Mouse (Mus musculus) embryonic facial prominence, embryonic 15.5 days (tissue): Measurements from ENCODE around the gene Dtd1. TPM values are rescaled to one million over a fixed set of nuclear protein-coding genes. Genes with fewer than 3 reads are reported as not detected.

Source experiments
- ATAC-seq: fragments of 200-750 bp; cut with Nextera tagmentation; 2 replicates; pipeline ENCODE4 v1.8.0; 2017; ENCODE audit warnings: low read depth, moderate TSS enrichment; ENCODE audit not compliant: insufficient number of reproducible peaks, low FRiP score, low TSS enrichment
- H3K27ac ChIP-seq: fragments of 300-500 bp; sonication (generic); replicated peaks from 2 replicates; pipeline ENCODE4 v1.5.1; 2015; ENCODE audit warnings: mild to moderate bottlenecking, inconsistent platforms
- H3K27me3 ChIP-seq: fragments of 300-500 bp; sonication (generic); 2 replicates; pipeline ENCODE4 v1.6.1; 2015; ENCODE audit warnings: inconsistent platforms
- H3K36me3 ChIP-seq: fragments of 300-500 bp; sonication (generic); 2 replicates; pipeline ENCODE4 v1.6.1; 2015; ENCODE audit warnings: mild to moderate bottlenecking, inconsistent platforms
- H3K4me1 ChIP-seq: fragments of 300-500 bp; sonication (generic); 2 replicates; pipeline ENCODE4 v1.6.1; 2015; ENCODE audit warnings: inconsistent platforms
- H3K4me2 ChIP-seq: fragments of 300-500 bp; sonication (generic); replicated peaks from 2 replicates; pipeline ENCODE4 v1.6.1; 2015; ENCODE audit warnings: mild to moderate bottlenecking, inconsistent platforms
- H3K4me3 ChIP-seq: fragments of 300-500 bp; sonication (generic); replicated peaks from 2 replicates; pipeline ENCODE4 v1.5.1; 2015; ENCODE audit warnings: mild to moderate bottlenecking, inconsistent platforms
- H3K9ac ChIP-seq: fragments of 300-500 bp; sonication (generic); 2 replicates; pipeline ENCODE4 v1.6.1; 2015; ENCODE audit warnings: inconsistent platforms
- H3K9me3 ChIP-seq: fragments of 300-500 bp; sonication (generic); replicated peaks from 2 replicates; pipeline ENCODE4 v1.6.1; 2016; ENCODE audit warnings: inconsistent platforms
- WGBS: fragments of 180-500 bp; shearing (Covaris S2); methylation state at CpG from one replicate; pipeline ENCODE4 v1.1.7; 2015; 5-methylcytosine and 5-hydroxymethylcytosine counted together
- polyA plus RNA-seq: library from polyadenylated mRNA; unstranded; fragments of >200 nt; fragmentation: Nextera tagmentation; extraction: Ambion mirVana; gene quantifications from 2 replicates; pipeline ENCODE4 v1.2.1, GENCODE M21; 2015

The Dtd1 gene
- polyA plus RNA-seq, 1 experiment from 2014 or later: 36.9 TPM

DNA sequence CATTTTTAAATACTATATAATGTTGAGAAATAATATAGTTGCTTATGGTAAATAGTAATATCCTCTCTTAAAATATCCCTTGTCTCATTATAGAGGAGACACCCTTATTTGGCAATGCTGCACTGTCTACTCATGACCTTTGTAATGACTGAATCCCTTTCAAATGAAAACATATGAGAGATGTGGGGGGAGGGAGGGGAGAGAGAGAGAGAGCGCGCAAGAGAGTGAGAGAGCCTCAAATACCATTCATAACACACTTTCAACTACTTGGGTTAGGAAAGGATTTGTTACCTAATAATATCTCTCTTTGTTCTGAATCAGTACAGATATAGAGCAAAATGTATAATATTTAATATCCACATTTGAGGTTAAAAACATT lies 169.4 kb downstream of the Dtd1 start:
- ATAC-seq: no peak
- Histone ChIP-seq H3K27ac (no peak overlapping the region), H3K4me2 (no peak overlapping the region), H3K4me3 (no peak overlapping the region), H3K4me1 (no peaks in the 10 kb centered on the region), H3K9ac (no peak overlapping the region), H3K9me3 (no peaks in the 10 kb centered on the region), H3K27me3 (no peaks in the 10 kb centered on the region), H3K36me3 (no peaks in the 10 kb centered on the region)
- 57% methylated on average over 2 of the region's 2 CpGs for WGBS

DNA sequence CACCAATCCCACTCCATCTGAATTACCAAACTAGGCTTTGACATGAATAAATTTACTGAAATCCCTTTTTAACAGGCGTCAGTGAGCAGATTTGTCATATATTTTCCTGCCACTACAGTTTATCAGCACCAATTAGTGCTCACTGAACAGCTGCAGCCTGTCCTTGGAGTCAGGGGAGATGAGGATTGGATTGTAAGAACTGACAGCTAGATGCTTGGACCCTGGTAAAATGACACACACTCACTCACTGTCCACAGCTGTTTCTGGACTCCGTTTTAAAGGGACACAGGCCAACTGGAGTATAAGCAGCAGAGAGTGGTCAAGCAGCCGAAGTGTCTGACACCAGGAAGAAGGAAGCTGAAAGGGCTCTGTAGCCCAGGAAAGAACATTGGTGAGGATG lies 169.9 kb downstream of the Dtd1 start:
- H3K4me1 ChIP-seq: no peaks in the 10 kb centered on the region
- H3K27ac ChIP-seq: no peak overlapping the region; the same call in 1 of the 2 replicates
- no peaks in the 10 kb centered on the region for H3K36me3 ChIP-seq
- no peak overlapping the region for H3K9ac ChIP-seq
- H3K4me3 ChIP-seq: no peak overlapping the region
- 58% methylated on average over 3 of the region's 3 CpGs for WGBS
- H3K9me3 ChIP-seq: no peaks in the 10 kb centered on the region
- H3K27me3 ChIP-seq: no peaks in the 10 kb centered on the region
- no peak for ATAC-seq
- no peak overlapping the region for H3K4me2 ChIP-seq

DNA sequence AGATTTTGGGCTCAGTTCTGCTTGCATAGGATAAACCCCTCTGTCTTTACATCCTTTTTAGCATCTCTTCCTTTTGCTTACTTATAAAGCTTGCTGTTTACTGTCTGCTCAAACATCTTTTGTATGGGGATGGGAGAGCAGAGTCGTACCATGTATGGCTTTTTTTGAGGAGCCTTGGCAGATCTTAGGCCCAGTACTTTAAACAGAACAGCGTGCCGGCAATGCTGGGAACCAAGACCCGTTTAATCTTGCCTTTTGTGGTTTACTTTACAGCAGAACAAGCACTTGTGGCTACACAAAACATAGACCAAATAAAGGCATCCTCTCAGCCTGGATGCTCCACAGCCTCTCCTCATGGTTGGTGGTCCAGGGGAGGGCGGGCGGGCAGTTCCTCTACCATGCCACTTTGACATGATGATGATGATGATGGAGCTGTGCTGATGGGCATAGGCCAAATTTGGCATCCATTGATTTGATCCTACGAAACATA lies 170.8 kb downstream of the Dtd1 start:
- H3K4me2 ChIP-seq: no peak overlapping the region
- no peaks in the 10 kb centered on the region for H3K9me3 ChIP-seq
- 58% methylated on average over 7 of the region's 7 CpGs for WGBS
- H3K27ac ChIP-seq: no peak overlapping the region
- no peaks in the 10 kb centered on the region for H3K27me3 ChIP-seq
- H3K36me3 ChIP-seq: no peaks in the 10 kb centered on the region
- no peaks in the 10 kb centered on the region for H3K4me1 ChIP-seq
- ATAC-seq: no peak
- H3K9ac ChIP-seq: no peak overlapping the region
- no peak overlapping the region for H3K4me3 ChIP-seq

DNA sequence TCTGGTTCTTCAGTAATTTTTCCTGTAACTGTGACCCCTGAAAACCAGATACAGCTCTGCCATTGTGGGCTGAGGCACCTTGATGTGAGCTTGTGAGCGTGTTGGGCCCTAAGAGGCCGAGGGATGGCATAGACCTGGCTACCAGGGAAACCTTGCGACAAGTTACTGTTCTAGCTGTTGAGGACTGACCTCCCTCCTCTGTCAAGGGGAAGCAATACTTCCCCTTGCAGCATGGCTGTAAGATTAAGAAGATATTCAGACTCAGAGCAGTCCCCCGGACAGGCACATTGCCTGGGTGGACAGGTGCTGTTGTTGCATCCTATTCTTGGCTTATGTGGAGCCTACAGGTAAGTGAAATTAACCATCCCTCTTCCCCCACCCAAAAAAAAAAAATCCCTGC lies 172.1 kb downstream of the Dtd1 start:
- Histone ChIP-seq H3K27me3 (no peaks in the 10 kb centered on the region), H3K4me3 (no peak overlapping the region), H3K4me1 (no peaks in the 10 kb centered on the region), H3K27ac (no peak overlapping the region), H3K36me3 (no peaks in the 10 kb centered on the region), H3K4me2 (no peak overlapping the region), H3K9me3 (no peaks in the 10 kb centered on the region), H3K9ac (no peak overlapping the region)
- WGBS: 90% methylated on average over 4 of the region's 4 CpGs
- ATAC-seq: no peak

DNA sequence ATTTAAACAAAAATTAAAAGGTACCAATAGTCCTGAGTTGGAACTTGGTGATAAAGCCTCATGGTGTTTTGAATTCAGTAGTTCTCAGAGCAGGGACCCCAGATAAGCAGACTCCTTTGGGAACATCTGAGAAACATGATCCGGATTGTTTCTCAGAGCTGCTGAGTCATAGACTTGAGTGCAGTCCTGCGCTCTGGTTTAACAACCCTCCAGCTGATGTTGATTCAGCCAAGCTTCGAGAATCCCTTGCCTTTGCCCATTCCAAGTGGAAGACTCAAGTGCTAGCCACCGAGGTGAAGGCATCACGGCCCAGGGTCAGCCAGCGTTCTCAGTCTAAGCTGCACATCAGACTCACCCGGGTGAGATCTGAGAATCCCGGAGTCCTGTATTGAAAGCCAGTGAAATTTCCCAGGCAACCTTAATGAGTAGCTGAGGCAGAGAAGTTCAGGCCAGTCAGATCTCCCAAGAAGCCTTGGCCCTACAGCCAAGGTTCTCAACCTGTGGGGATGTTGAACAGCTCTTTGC lies 175.0 kb downstream of the Dtd1 start:
- Histone ChIP-seq H3K27me3 (no peaks in the 10 kb centered on the region), H3K27ac (no peak overlapping the region), H3K4me2 (no peak overlapping the region), H3K36me3 (no peaks in the 10 kb centered on the region), H3K4me1 (no peaks in the 10 kb centered on the region), H3K4me3 (no peak overlapping the region), H3K9ac (no peak overlapping the region), H3K9me3 (no peaks in the 10 kb centered on the region)
- WGBS: 71% methylated on average over 8 of the region's 8 CpGs
- ATAC-seq: no peak

DNA sequence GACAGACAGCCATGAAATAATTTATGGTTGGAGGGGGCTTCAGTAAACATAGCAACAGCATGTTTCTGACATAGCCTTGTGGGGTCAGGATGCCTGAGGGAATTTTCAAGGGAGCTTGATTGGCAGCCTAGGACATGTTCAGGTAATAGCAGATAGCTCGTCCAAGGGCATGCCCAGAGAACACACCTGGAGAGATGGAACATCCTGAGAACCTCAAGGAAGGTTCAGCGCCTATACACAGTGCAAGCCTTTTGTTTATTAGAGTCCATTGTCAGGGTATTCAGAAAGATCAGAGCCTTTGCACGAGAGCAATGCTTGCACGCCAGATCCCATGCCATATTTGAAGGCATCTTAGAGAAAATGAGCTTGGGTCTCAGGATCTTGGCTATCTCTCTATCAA lies 175.9 kb downstream of the Dtd1 start:
- no peaks in the 10 kb centered on the region for H3K9me3 ChIP-seq
- no peaks in the 10 kb centered on the region for H3K36me3 ChIP-seq
- no peak overlapping the region for H3K9ac ChIP-seq
- ATAC-seq: no peak
- H3K4me1 ChIP-seq: no peaks in the 10 kb centered on the region
- no peak overlapping the region for H3K4me2 ChIP-seq
- no peaks in the 10 kb centered on the region for H3K27me3 ChIP-seq
- H3K4me3 ChIP-seq: no peak overlapping the region
- H3K27ac ChIP-seq: no peak overlapping the region
- 87% methylated on average over 4 of the region's 4 CpGs for WGBS

DNA sequence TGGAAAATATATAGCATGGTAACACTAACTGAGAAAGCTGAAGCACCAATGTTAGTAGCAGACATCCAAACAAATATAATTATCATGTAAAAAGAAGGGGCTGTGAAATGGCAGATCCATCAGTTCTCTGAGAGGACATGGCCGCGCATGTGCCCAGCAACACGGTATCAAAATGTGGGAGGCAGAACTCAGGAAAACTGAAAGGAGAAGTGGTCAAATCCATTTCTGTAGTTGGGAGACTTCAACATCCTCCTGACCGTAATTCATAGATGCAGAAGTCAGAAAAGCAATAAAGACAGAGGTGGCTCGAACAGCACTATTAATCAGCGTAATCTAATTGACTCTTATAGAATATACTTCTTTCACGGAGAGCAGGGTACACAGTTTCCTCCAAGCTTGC lies 179.6 kb downstream of the Dtd1 start:
- no peaks in the 10 kb centered on the region for H3K9me3 ChIP-seq
- H3K4me3 ChIP-seq: no peak overlapping the region
- H3K4me2 ChIP-seq: no peak overlapping the region
- 84% methylated on average over 7 of the region's 7 CpGs for WGBS
- no peak overlapping the region for H3K27ac ChIP-seq
- no peak overlapping the region for H3K9ac ChIP-seq
- H3K27me3 ChIP-seq: no peaks in the 10 kb centered on the region
- no peaks in the 10 kb centered on the region for H3K4me1 ChIP-seq
- no peak for ATAC-seq
- H3K36me3 ChIP-seq: no peaks in the 10 kb centered on the region

DNA sequence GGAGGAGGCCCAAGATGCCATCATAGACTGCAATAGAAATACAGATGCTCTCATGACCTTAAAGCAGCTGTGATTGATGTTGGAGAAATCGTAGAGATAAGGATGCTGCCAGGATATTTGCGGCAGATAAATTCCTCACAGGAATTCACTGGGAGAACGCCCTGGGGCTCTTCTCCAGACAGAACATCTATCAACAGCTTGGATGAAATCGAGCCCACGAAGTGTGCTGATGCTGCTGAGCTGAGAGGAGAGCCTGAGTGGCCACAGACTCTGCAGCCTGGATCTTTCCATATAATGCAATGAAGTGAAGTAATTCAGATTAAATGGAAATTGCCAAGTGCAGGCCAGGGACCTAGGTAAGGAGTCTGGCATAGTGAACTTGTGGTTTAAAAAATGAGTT lies 181.0 kb downstream of the Dtd1 start:
- H3K4me2 ChIP-seq: no peak overlapping the region
- no peaks in the 10 kb centered on the region for H3K4me1 ChIP-seq
- no peak for ATAC-seq
- H3K27ac ChIP-seq: no peak overlapping the region
- H3K36me3 ChIP-seq: no peaks in the 10 kb centered on the region
- no peak overlapping the region for H3K9ac ChIP-seq
- 39% methylated on average over 5 of the region's 5 CpGs for WGBS
- H3K4me3 ChIP-seq: no peak overlapping the region
- H3K27me3 ChIP-seq: no peaks in the 10 kb centered on the region
- no peaks in the 10 kb centered on the region for H3K9me3 ChIP-seq

DNA sequence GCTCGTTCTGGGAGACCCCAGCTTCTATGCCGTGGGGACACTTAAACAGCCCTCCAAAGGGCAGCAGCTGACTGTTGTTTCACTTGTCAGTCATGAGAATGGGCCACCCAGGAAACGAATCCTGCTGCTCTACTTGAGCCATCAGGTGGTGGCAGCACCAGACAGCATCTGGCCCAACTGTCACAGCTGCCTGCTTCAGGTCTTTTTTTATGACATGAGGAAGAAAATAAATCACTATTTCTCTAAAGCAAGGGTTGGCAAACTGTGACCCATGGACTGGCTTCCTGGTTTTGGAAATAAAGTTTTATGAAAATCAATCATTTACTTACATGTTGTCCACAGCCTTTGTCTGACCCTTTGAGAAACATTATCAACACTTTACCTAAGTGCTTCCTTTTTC lies 182.2 kb downstream of the Dtd1 start:
- no peaks in the 10 kb centered on the region for H3K4me1 ChIP-seq
- no peak overlapping the region for H3K27ac ChIP-seq
- H3K27me3 ChIP-seq: no peaks in the 10 kb centered on the region
- no peaks in the 10 kb centered on the region for H3K36me3 ChIP-seq
- H3K4me3 ChIP-seq: no peak overlapping the region
- H3K9ac ChIP-seq: no peak overlapping the region
- WGBS: 51% methylated on average over 3 of the region's 3 CpGs
- no peak for ATAC-seq
- no peaks in the 10 kb centered on the region for H3K9me3 ChIP-seq
- H3K4me2 ChIP-seq: no peak overlapping the region

DNA sequence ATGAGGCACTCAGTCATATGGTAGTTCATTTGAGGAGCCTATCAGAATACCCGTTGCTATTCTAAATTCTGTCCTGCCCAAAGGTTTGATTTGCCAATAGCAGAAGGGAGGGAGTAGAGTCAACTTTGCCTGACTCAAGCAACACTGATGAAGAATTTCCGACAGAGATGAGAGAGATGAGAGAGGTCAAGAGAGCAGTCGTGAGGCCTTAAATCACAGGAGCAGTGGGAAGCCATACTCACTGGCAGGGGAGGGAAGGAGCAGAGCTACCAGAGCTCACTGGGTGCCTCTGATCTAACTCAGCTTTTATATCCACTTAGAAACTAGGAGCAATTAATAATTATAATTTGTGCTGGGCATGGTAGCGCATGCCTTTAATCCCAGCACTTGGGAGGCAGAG lies 182.8 kb downstream of the Dtd1 start:
- Histone ChIP-seq H3K9me3 (no peaks in the 10 kb centered on the region), H3K4me1 (no peaks in the 10 kb centered on the region), H3K4me3 (no peak overlapping the region), H3K27ac (no peak overlapping the region), H3K36me3 (no peaks in the 10 kb centered on the region), H3K4me2 (no peak overlapping the region), H3K9ac (no peak overlapping the region), H3K27me3 (no peaks in the 10 kb centered on the region)
- ATAC-seq: no peak
- WGBS: 74% methylated on average over 4 of the region's 4 CpGs

DNA sequence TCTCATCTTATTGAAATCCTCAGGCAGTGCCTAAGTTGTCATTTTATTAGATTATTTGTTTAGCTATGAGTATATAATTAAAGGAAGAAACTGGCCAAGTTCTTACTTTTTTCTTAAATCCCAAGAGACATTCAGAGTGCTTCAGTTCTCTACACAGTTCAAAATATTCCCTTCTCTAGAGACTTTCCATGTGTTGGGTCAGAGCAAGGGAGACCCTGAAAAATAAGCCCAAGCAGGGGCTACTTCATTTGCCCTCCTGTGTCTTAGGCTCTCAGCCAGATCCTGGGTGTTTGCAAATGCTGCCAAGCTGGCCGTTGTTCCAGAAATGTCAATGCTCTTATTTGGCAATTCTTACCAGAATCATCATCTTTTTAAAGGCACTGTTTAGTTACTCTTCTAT lies 183.5 kb downstream of the Dtd1 start:
- no peak for ATAC-seq
- Histone ChIP-seq H3K4me3 (no peak overlapping the region), H3K36me3 (no peaks in the 10 kb centered on the region), H3K4me1 (no peaks in the 10 kb centered on the region), H3K9ac (no peak overlapping the region), H3K4me2 (no peak overlapping the region), H3K27me3 (no peaks in the 10 kb centered on the region), H3K9me3 (no peaks in the 10 kb centered on the region), H3K27ac (no peak overlapping the region)
- 76% methylated on average over 1 of the region's 1 CpGs for WGBS

DNA sequence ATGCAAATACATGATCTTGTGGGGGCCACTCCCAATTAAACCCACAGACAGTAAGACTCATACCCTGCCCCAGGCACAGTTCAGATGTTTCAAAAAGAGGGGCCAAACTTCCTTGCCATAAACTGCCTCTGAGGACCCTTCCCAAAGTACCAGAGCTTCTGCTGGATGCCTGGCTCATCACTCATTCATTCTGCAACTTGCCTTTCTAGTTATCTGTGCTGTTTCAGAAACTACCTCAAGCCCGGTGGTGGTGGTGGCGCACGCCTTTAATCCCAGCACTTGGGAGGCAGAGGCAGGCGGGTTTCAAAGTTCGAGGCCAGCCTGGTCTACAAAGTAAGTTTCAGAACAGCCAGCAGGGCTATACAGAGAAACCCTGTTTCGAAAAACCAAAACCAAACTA lies 184.1 kb downstream of the Dtd1 start:
- H3K4me3 ChIP-seq: no peak overlapping the region
- no peak overlapping the region for H3K27ac ChIP-seq
- ATAC-seq: no peak
- no peak overlapping the region for H3K9ac ChIP-seq
- H3K9me3 ChIP-seq: no peaks in the 10 kb centered on the region
- 94% methylated on average over 6 of the region's 6 CpGs for WGBS
- no peaks in the 10 kb centered on the region for H3K4me1 ChIP-seq
- no peaks in the 10 kb centered on the region for H3K36me3 ChIP-seq
- no peaks in the 10 kb centered on the region for H3K27me3 ChIP-seq
- H3K4me2 ChIP-seq: no peak overlapping the region
